Mouse (Mus musculus) C2C12 (cell line): Measurements from ENCODE around the gene Adgrf5. TPM values are rescaled to one million over a fixed set of nuclear protein-coding genes. Genes with fewer than 3 reads are reported as not detected.

Experiments
- H3K27me3 ChIP-seq: one replicate; pipeline ENCODE4 v1.6.1; 2011; ENCODE audit not compliant: control insufficient read depth, insufficient read depth, insufficient read length
- H3K36me3 ChIP-seq: one replicate; pipeline ENCODE4 v1.6.1; 2011; ENCODE audit not compliant: control insufficient read depth, insufficient read depth
- H3K4me3 ChIP-seq: one replicate; pipeline ENCODE4 v1.5.1; 2011; ENCODE audit warnings: mild to moderate bottlenecking, control low read depth; ENCODE audit not compliant: poor library complexity, insufficient read depth, severe bottlenecking
- H3K79me2 ChIP-seq: one replicate; pipeline ENCODE4 v1.6.1; 2011; ENCODE audit not compliant: control insufficient read depth, insufficient read depth
- H3K79me3 ChIP-seq: one replicate; pipeline ENCODE4 v1.6.1; 2011; ENCODE audit warnings: low read depth, control low read depth
- H3ac ChIP-seq: one replicate; pipeline ENCODE3; 2011; ENCODE audit warnings: low read depth; ENCODE audit not compliant: control insufficient read depth, insufficient read length
- CEBPB ChIP-seq: IDR thresholded peaks from one replicate; pipeline ENCODE4 v1.6.1; 2011; ENCODE audit warnings: low read depth, mild to moderate bottlenecking, control low read depth, moderate library complexity
- CTCF ChIP-seq: IDR thresholded peaks from one replicate; pipeline ENCODE4 v1.5.1; 2011; ENCODE audit not compliant: control insufficient read depth, insufficient read depth, insufficient read length
- FOSL1 ChIP-seq: IDR thresholded peaks from one replicate; pipeline ENCODE4 v1.8.0; 2011; ENCODE audit warnings: mild to moderate bottlenecking, low read length; ENCODE audit not compliant: poor library complexity, insufficient read depth, severe bottlenecking
- MAX ChIP-seq: IDR thresholded peaks from one replicate; pipeline ENCODE4 v1.6.1; 2011; ENCODE audit warnings: mild to moderate bottlenecking, control low read depth
- MYOD1 ChIP-seq: IDR thresholded peaks from one replicate; pipeline ENCODE4 v1.6.1; 2011; ENCODE audit warnings: low read depth; ENCODE audit not compliant: control insufficient read depth, insufficient read length
- MYOG ChIP-seq: IDR thresholded peaks from one replicate; pipeline ENCODE4 v1.6.1; 2011; ENCODE audit not compliant: control insufficient read depth, insufficient read length; ENCODE audit errors: extremely low read depth
- USF1 ChIP-seq: IDR thresholded peaks from one replicate; pipeline ENCODE4 v1.6.1; 2011; ENCODE audit warnings: low read depth, mild to moderate bottlenecking, control low read depth, moderate library complexity
- polyA plus RNA-seq: library from polyadenylated mRNA; unstranded; fragments of >200 nt; fragmentation: generic; extraction: Trizol; gene quantifications from one replicate; pipeline ENCODE4 v1.2.1, GENCODE M21; 2012; ENCODE audit warnings: missing spikeins

The Adgrf5 gene
- polyA plus RNA-seq, 1 experiment = 0.07 TPM

- Histone ChIP-seq H3K36me3 (no peaks in the 10 kb centered on the region), H3K79me2 (no peaks in the 10 kb centered on the region), H3K79me3 (no peaks in the 10 kb centered on the region), H3ac (no peak overlapping the region), H3K4me3 (no peak overlapping the region), H3K27me3 (no peaks in the 10 kb centered on the region)
- no peak for TF ChIP-seq MAX
These were observed 52.9 kb downstream of the Adgrf5 start for GRCm38 (mm10) chr17:43413182-43413581.

DNA sequence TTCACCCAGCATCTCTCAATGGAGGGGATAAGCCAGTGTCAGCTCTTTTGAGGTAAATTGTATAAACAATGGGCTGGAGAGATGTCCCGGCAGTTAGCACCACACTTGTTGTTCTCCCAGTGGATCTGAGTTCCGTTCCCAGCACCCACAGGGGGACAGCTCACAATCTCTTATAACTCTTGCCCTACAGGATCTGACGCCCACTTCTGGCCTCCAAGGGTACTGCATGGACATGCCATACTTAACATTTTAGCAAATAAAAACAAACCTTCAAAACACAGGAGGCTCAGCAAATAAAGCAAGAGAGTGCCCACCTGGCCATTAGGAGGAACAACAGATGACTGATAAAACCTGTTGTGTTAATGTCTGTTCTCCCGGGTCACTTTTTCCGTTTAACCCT lies 59.0 kb downstream of the Adgrf5 start:
- TF ChIP-seq MYOG (no peak), FOSL1 (no peak), CTCF (no peak), MAX (no peak), MYOD1 (no peak), CEBPB (no peak)
- no peaks in the 10 kb centered on the region for H3K79me3 ChIP-seq
- H3ac ChIP-seq = no peak overlapping the region
- H3K27me3 ChIP-seq = no peaks in the 10 kb centered on the region
- no peaks in the 10 kb centered on the region for H3K36me3 ChIP-seq
- no peaks in the 10 kb centered on the region for H3K79me2 ChIP-seq
- H3K4me3 ChIP-seq = no peak overlapping the region

DNA sequence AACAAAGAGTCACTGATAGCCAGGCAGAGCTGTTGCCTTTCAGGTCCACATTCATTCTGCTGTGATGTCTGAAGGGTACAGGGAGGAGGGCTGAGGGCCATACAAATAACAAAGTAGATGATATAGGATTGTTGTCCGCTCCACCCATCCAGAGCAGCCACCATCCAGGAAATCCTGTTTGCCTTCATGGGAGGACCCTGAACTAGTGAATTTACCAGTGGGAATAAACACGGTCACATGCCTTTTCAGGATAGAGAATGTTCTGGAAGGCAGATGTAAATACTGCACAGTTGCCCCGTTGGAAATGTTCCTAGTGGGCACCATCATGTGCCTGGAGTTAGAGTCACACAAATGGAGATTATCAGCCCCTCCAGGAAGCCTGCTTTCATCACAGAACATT lies 60.1 kb downstream of the Adgrf5 start:
- Histone ChIP-seq H3K27me3 (no peaks in the 10 kb centered on the region), H3K79me3 (no peaks in the 10 kb centered on the region), H3K36me3 (no peaks in the 10 kb centered on the region), H3ac (no peak overlapping the region), H3K4me3 (no peak overlapping the region), H3K79me2 (no peaks in the 10 kb centered on the region)
- no peak for TF ChIP-seq MYOD1
- no peak for TF ChIP-seq MAX
- TF ChIP-seq FOSL1 = no peak
- no peak for TF ChIP-seq USF1
- no peak for TF ChIP-seq CTCF
- no peak for TF ChIP-seq CEBPB
- TF ChIP-seq MYOG = no peak

DNA sequence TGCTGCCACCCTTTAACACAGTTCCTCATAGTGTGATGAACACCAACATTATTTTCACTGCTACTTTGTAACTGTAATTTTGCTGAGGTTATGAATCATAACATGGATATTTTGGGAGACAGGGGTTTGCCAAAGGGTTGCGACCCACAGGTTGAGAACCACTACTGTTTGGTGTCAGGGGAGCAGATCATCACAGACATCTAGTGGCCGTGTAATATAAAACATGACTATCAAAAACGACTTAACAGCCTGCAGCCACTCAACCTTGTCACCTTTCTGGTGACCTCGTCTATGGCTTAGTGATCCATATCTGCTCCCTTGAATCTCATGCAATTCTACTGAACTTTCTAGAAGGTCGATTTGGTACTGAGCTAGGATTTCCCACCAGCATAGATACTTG lies 63.7 kb downstream of the Adgrf5 start:
- H3K27me3 ChIP-seq = no peaks in the 10 kb centered on the region
- H3ac ChIP-seq = no peak overlapping the region
- no peaks in the 10 kb centered on the region for H3K79me3 ChIP-seq
- no peaks in the 10 kb centered on the region for H3K79me2 ChIP-seq
- TF ChIP-seq MAX (no peak), MYOD1 (no peak), CEBPB (no peak), MYOG (no peak), FOSL1 (no peak), CTCF (no peak), USF1 (no peak)
- no peak overlapping the region for H3K4me3 ChIP-seq
- H3K36me3 ChIP-seq = no peaks in the 10 kb centered on the region

DNA sequence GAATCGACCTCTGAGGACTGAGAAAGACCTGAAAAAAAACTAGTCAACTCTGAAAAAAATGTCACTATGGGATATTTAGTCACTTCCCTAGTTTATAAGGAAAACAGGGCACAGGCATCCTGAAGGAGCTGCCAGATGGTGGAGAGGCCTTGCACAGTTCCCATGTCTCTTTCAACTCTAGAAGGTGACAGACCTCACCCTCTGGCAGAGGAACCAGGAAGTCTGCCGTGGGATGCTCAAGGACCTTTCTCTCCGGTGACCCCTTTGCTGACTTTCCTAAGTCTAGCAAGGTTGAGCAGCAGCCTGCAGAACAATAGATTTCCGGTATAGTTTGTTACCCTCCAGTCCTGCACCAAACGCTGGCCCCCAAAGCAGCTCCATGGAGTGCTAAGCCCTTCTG lies 71.4 kb downstream of the Adgrf5 start:
- no peaks in the 10 kb centered on the region for H3K36me3 ChIP-seq
- no peaks in the 10 kb centered on the region for H3K79me2 ChIP-seq
- no peak overlapping the region for H3K4me3 ChIP-seq
- H3ac ChIP-seq = no peak overlapping the region
- H3K27me3 ChIP-seq = no peaks in the 10 kb centered on the region
- no peak for TF ChIP-seq CTCF
- no peak for TF ChIP-seq MAX
- TF ChIP-seq CEBPB = no peak
- TF ChIP-seq MYOG = no peak
- TF ChIP-seq MYOD1 = no peak
- TF ChIP-seq USF1 = no peak
- no peak for TF ChIP-seq FOSL1
- H3K79me3 ChIP-seq = no peaks in the 10 kb centered on the region

DNA sequence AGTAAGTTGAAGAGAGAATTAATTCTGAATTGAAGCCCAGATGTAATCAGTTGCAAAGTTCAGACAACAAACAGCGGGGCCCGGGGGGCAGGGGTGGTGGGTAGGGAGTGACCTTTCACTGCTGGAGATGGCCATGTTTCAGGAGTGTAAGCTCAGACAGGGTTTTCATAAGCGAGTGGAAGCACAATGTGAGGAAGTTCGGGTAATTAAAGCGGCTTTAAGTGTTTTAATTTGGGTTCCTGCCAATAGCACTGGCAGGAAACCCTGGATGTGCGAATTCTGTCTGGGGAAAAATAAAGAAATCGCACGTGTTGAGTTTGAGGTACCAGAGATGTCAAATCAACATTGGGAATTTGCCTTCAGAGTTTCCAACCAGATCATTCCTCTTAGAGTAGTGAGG lies 74.2 kb downstream of the Adgrf5 start:
- no peaks in the 10 kb centered on the region for H3K79me2 ChIP-seq
- H3K36me3 ChIP-seq = no peaks in the 10 kb centered on the region
- no peaks in the 10 kb centered on the region for H3K27me3 ChIP-seq
- no peak for TF ChIP-seq FOSL1
- TF ChIP-seq MYOD1 = no peak
- TF ChIP-seq USF1 = no peak
- no peak for TF ChIP-seq CTCF
- TF ChIP-seq MYOG = no peak
- TF ChIP-seq CEBPB = no peak
- TF ChIP-seq MAX = no peak
- H3K79me3 ChIP-seq = no peaks in the 10 kb centered on the region
- no peak overlapping the region for H3K4me3 ChIP-seq
- no peak overlapping the region for H3ac ChIP-seq
